Mouse (Mus musculus): ENCODE results near the gene P2rx6. TPM values are rescaled to one million over a fixed set of nuclear protein-coding genes. Genes with fewer than 3 reads are reported as not detected.

P2rx6 gene
- polyA plus RNA-seq, 1 experiment from 2014 or later = 2.5 TPM

- peaks cover 16% of the 10 kb centered on the region; the same call in 1 of the 2 replicates for H3K4me1 ChIP-seq (replicated peaks; ENCODE audit: control insufficient read depth, insufficient read depth, low read length)
- 0 out of 2 replicates have a peak, but pooled peaks cover 9% of the 10 kb centered on the region for H3K27me3 ChIP-seq (ENCODE audit: control insufficient read depth, insufficient read depth, low read length)
- peak overlapping the region; percentile 29 for H3K4me2 ChIP-seq (replicated peaks)
- 2% methylated on average over 5 of the region's 5 CpGs for WGBS
- H3K9me3 ChIP-seq (ENCODE audit: control insufficient read depth, low read length) = no peaks in the 10 kb centered on the region
- ATAC-seq (ENCODE audit: low FRiP score) (0 out of 2 replicates have a peak, but pooled peaks have one; percentile 17), DNase-seq (ENCODE audit: low spot score) (peak; percentile 81)
- no peak overlapping the region for H3K4me3 ChIP-seq (replicated peaks; ENCODE audit: low read length)
- H3K9ac ChIP-seq = peak overlapping the region; percentile 2; the same call in 1 of the 2 replicates
- H3K36me3 ChIP-seq (replicated peaks; ENCODE audit: control insufficient read depth, insufficient read depth) = no peaks in the 10 kb centered on the region
- no peak overlapping the region for H3K27ac ChIP-seq
Observed at GRCm38 (mm10) chr16:17557947-17558480, 3.7 kb upstream of the P2rx6 start.

GRCm38 (mm10) chr16:17558811-17559210 is 2.9 kb upstream of the P2rx6 start:
- H3K9me3 ChIP-seq (ENCODE audit: control insufficient read depth, low read length) = no peaks in the 10 kb centered on the region
- DNase-seq (ENCODE audit: low spot score) (no peak), ATAC-seq (ENCODE audit: low FRiP score) (no peak)
- H3K36me3 ChIP-seq (replicated peaks; ENCODE audit: control insufficient read depth, insufficient read depth) = no peaks in the 10 kb centered on the region
- no peak overlapping the region for H3K4me3 ChIP-seq (replicated peaks; ENCODE audit: low read length)
- peak overlapping the region; percentile 2; the same call in 1 of the 2 replicates for H3K9ac ChIP-seq
- H3K27me3 ChIP-seq (ENCODE audit: control insufficient read depth, insufficient read depth, low read length) = 0 out of 2 replicates have a peak, but pooled peaks cover 9% of the 10 kb centered on the region
- H3K27ac ChIP-seq = no peak overlapping the region
- WGBS = under 1% methylated on average over 5 of the region's 5 CpGs
- H3K4me2 ChIP-seq (replicated peaks) = peak overlapping the region; percentile 29
- H3K4me1 ChIP-seq (replicated peaks; ENCODE audit: control insufficient read depth, insufficient read depth, low read length) = peaks cover 16% of the 10 kb centered on the region; the same call in 1 of the 2 replicates

GRCm38 (mm10) chr16:17559396-17560027 is 2.2 kb upstream of the P2rx6 start:
- ATAC-seq (ENCODE audit: low FRiP score) (no peak), DNase-seq (ENCODE audit: low spot score) (no peak)
- no peak overlapping the region for H3K9ac ChIP-seq
- peak overlapping the region; percentile 29; the same call in 1 of the 2 replicates for H3K4me2 ChIP-seq (replicated peaks)
- no peak overlapping the region for H3K27ac ChIP-seq
- H3K4me3 ChIP-seq (replicated peaks; ENCODE audit: low read length) = no peak overlapping the region
- no peaks in the 10 kb centered on the region for H3K36me3 ChIP-seq (replicated peaks; ENCODE audit: control insufficient read depth, insufficient read depth)
- WGBS = 72% methylated on average over 9 of the region's 9 CpGs
- peaks cover 10% of the 10 kb centered on the region; the same call in 1 of the 2 replicates for H3K4me1 ChIP-seq (replicated peaks; ENCODE audit: control insufficient read depth, insufficient read depth, low read length)
- 0 out of 2 replicates have a peak, but pooled peaks cover 9% of the 10 kb centered on the region for H3K27me3 ChIP-seq (ENCODE audit: control insufficient read depth, insufficient read depth, low read length)
- no peaks in the 10 kb centered on the region for H3K9me3 ChIP-seq (ENCODE audit: control insufficient read depth, low read length)

DNA sequence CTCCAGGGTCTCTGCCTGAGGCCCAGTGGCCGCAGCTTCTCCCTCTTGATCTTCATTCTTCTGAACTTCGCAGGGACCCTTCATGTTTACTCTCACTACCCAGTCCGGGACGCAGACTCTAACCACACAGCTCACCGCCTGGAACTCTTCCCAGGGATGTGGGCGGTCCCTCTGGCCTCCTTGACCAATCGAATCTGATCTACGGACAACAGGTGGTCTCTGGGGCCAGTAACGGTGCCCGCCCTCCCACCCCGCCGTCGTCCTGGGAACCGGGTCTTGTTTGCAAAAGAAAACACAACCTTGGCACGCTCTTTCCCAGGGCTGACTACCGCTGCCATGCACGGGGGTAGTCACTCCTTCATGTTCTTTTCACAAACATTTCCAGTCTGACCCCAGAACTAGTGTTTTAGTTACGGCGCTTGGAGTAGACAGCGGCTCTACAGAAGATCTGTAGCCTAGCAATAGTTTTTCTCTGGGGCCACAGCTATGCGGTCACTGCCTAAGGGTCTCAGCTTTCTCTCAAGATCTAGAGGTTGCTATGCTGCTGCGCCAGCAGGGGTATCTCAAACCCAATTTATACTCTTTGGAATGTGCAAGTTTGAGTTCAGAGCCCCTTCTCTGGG is 446 bp upstream of the P2rx6 start, which contains the start of gene Lrrc74b:
Gene Lrrc74b (minus strand): TSS at position 120 of the 623 bp plus-strand sequence.
- H3K9ac ChIP-seq = 0 out of 2 replicates have a peak within 1 kb of the TSS, but pooled peaks have one; percentile 31

DNA sequence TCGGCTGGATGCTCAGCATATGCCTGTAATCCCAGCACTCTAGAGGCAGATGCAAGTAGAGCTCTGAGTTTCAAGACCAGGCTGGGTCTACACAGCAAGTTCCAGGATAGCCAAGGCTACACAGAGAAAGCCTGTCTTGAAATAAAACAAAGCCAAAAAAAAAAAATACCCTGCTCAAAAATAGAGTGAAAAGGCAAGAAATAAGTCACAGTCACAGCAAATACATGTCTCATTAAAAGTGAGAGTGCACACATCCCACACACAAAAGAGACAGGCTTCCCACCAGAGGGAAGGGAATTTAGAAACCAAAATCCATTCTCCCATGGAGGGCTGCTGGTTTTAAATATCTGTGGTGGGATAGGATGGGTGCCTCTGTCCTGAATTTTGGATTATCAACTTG is 1.9 kb downstream of the P2rx6 start:
- no peaks in the 10 kb centered on the region for H3K9me3 ChIP-seq (ENCODE audit: control insufficient read depth, low read length)
- ATAC-seq (ENCODE audit: low FRiP score) (no peak), DNase-seq (ENCODE audit: low spot score) (no peak)
- no peaks in the 10 kb centered on the region for H3K36me3 ChIP-seq (replicated peaks; ENCODE audit: control insufficient read depth, insufficient read depth)
- 0 out of 2 replicates have a peak, but pooled peaks cover 6% of the 10 kb centered on the region for H3K27me3 ChIP-seq (ENCODE audit: control insufficient read depth, insufficient read depth, low read length)
- peaks cover 6% of the 10 kb centered on the region; the same call in 1 of the 2 replicates for H3K4me1 ChIP-seq (replicated peaks; ENCODE audit: control insufficient read depth, insufficient read depth, low read length)
- H3K9ac ChIP-seq = no peak overlapping the region
- no peak overlapping the region for H3K27ac ChIP-seq
- 45% methylated on average over 1 of the region's 1 CpGs for WGBS
- H3K4me3 ChIP-seq (replicated peaks; ENCODE audit: low read length) = no peak overlapping the region
- no peak overlapping the region for H3K4me2 ChIP-seq (replicated peaks)

More for the DNA sequence above, 446 bp upstream of the P2rx6 start, which contains the start of gene Lrrc74b:
- Histone ChIP-seq H3K4me2 (replicated peaks) (peak within 1 kb of the TSS; percentile 47), H3K36me3 (replicated peaks; ENCODE audit: control insufficient read depth, insufficient read depth) (no peaks in the 10 kb centered on the region), H3K4me1 (replicated peaks; ENCODE audit: control insufficient read depth, insufficient read depth, low read length) (peaks cover 10% of the 10 kb centered on the region; the same call in 1 of the 2 replicates), H3K27me3 (ENCODE audit: control insufficient read depth, insufficient read depth, low read length) (0 out of 2 replicates have a peak, but pooled peaks cover 9% of the 10 kb centered on the region), H3K4me3 (replicated peaks; ENCODE audit: low read length) (peak within 1 kb of the TSS; percentile 20), H3K27ac (peak within 1 kb of the TSS; percentile 33), H3K9me3 (ENCODE audit: control insufficient read depth, low read length) (no peaks in the 10 kb centered on the region)
- ATAC-seq (ENCODE audit: low FRiP score) (peak; percentile 74), DNase-seq (ENCODE audit: low spot score) (peak; percentile 62)
- under 1% methylated on average over 22 of the region's 22 CpGs for WGBS

GRCm38 (mm10) chr16:17564221-17564620 is 2.5 kb downstream of the P2rx6 start:
- WGBS = 72% methylated on average over 2 of the region's 2 CpGs
- no peak for DNase-seq (ENCODE audit: low spot score)
- no peak for ATAC-seq (ENCODE audit: low FRiP score)
- H3K9ac ChIP-seq = no peak overlapping the region
- peaks cover 6% of the 10 kb centered on the region; the same call in 1 of the 2 replicates for H3K4me1 ChIP-seq (replicated peaks; ENCODE audit: control insufficient read depth, insufficient read depth, low read length)
- H3K27me3 ChIP-seq (ENCODE audit: control insufficient read depth, insufficient read depth, low read length) = 0 out of 2 replicates have a peak, but pooled peaks cover 6% of the 10 kb centered on the region
- no peak overlapping the region for H3K4me2 ChIP-seq (replicated peaks)
- H3K9me3 ChIP-seq (ENCODE audit: control insufficient read depth, low read length) = no peaks in the 10 kb centered on the region
- H3K4me3 ChIP-seq (replicated peaks; ENCODE audit: low read length) = no peak overlapping the region
- H3K36me3 ChIP-seq (replicated peaks; ENCODE audit: control insufficient read depth, insufficient read depth) = no peaks in the 10 kb centered on the region
- no peak overlapping the region for H3K27ac ChIP-seq

DNA sequence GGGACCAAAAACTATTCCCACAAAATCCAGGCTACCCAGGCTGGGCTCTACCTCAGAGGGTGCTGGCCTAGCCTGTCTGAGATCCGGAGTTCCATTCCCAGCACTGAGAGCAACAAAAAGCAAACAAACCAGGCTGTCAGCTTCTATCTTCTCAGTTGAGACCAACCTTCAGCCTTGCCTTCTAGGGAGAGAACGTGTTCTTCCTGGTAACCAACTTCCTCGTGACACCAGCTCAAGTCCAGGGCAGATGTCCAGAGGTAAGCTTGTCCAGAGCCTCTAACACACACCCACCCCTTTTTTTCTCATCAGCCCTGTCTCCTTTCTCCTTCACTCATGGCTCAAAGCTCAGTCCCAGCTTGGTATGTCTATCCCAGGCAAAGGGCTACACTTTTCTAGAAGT is 3.1 kb downstream of the P2rx6 start:
- Histone ChIP-seq H3K9ac (no peak overlapping the region), H3K36me3 (replicated peaks; ENCODE audit: control insufficient read depth, insufficient read depth) (no peaks in the 10 kb centered on the region), H3K4me2 (replicated peaks) (no peak overlapping the region), H3K27me3 (ENCODE audit: control insufficient read depth, insufficient read depth, low read length) (0 out of 2 replicates have a peak, but pooled peaks cover 6% of the 10 kb centered on the region), H3K4me1 (replicated peaks; ENCODE audit: control insufficient read depth, insufficient read depth, low read length) (peaks cover 6% of the 10 kb centered on the region; the same call in 1 of the 2 replicates), H3K9me3 (ENCODE audit: control insufficient read depth, low read length) (no peaks in the 10 kb centered on the region), H3K27ac (no peak overlapping the region), H3K4me3 (replicated peaks; ENCODE audit: low read length) (no peak overlapping the region)
- WGBS = 77% methylated on average over 3 of the region's 3 CpGs
- ATAC-seq (ENCODE audit: low FRiP score) (no peak), DNase-seq (ENCODE audit: low spot score) (no peak)

DNA sequence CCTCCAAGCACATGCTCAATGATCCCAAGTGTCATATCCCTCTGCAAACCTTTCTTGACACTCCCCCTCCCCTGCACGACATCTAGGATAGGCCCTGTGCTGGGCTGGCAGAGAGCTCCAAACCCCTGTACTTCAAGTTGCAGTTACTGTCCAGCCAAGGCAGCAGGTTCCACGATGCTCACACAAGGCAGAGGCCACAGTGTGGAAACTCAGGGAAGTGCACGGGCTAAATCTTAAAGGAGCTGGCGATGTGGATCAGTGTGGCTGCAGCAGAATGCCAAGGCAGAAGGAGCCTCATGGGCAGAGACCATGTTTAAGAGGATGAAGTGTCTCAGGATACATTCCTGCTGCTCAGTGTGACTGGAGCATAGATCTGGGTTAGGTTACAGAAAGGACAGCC is 4.5 kb downstream of the P2rx6 start:
- no peak overlapping the region for H3K9ac ChIP-seq
- H3K36me3 ChIP-seq (replicated peaks; ENCODE audit: control insufficient read depth, insufficient read depth) = no peaks in the 10 kb centered on the region
- H3K9me3 ChIP-seq (ENCODE audit: control insufficient read depth, low read length) = no peaks in the 10 kb centered on the region
- 0 out of 2 replicates have a peak, but pooled peaks cover 2% of the 10 kb centered on the region for H3K27me3 ChIP-seq (ENCODE audit: control insufficient read depth, insufficient read depth, low read length)
- no peak overlapping the region for H3K4me3 ChIP-seq (replicated peaks; ENCODE audit: low read length)
- 28% methylated on average over 4 of the region's 4 CpGs for WGBS
- H3K4me2 ChIP-seq (replicated peaks) = no peak overlapping the region
- peaks cover 6% of the 10 kb centered on the region; the same call in 1 of the 2 replicates for H3K4me1 ChIP-seq (replicated peaks; ENCODE audit: control insufficient read depth, insufficient read depth, low read length)
- no peak overlapping the region for H3K27ac ChIP-seq
- no peak for ATAC-seq (ENCODE audit: low FRiP score)
- no peak for DNase-seq (ENCODE audit: low spot score)

All from hindbrain, embryonic 14.5 days (tissue).